Mouse (Mus musculus): ENCODE measurements around the gene Phf7. TPM values are rescaled to one million over a fixed set of nuclear protein-coding genes. Genes with fewer than 3 reads are reported as not detected.
A peak's percentile ranks its signal among the peaks of the same experiment; 100 is the strongest.

Phf7 gene
- total RNA-seq, 2 experiments from 2014 or later, result 3.2 to 4.2 TPM

GRCm38 (mm10) chr14:31233996-31234591 is 17.0 kb downstream of the Phf7 start:
- peak; percentile 79 to 83 for DNase-seq (ENCODE audit: low spot score in 2 of 2)
- intact Hi-C loops (cut with DNase I), result loop anchor here (1.0 kb wide), 1 partner anchor 19 kb away; no protein-coding TSS in a partner anchor

- intact Hi-C loops (cut with DNase I), result no loop called here
- no peak for DNase-seq (ENCODE audit: low spot score in 2 of 2)
Measured at GRCm38 (mm10) chr14:31233070-31233995, 17.8 kb downstream of the Phf7 start.

GRCm38 (mm10) chr14:31232404-31233069 is 18.6 kb downstream of the Phf7 start:
- intact Hi-C loops (cut with DNase I), result no loop called here
- no peak for DNase-seq (ENCODE audit: low spot score in 2 of 2)

GRCm38 (mm10) chr14:31230442-31230841 is 20.7 kb downstream of the Phf7 start:
- intact Hi-C loops (cut with DNase I), result no loop called here
- no peak for DNase-seq (ENCODE audit: low spot score in 2 of 2)

GRCm38 (mm10) chr14:31228234-31228633 is 22.9 kb downstream of the Phf7 start:
- no peak for DNase-seq (ENCODE audit: low spot score in 2 of 2)
- intact Hi-C loops (cut with DNase I), result no loop called here

- DNase-seq (ENCODE audit: low spot score in 2 of 2), result peak; percentile 42 to 66
- intact Hi-C loops (cut with DNase I), result no loop called here
Measured at GRCm38 (mm10) chr14:31226978-31227377, 24.1 kb downstream of the Phf7 start.

GRCm38 (mm10) chr14:31217666-31218065 is 33.5 kb downstream of the Phf7 start, which contains the start of gene Sema3g:
TSS of gene Sema3g (plus strand) at chr14:31217860.
- intact Hi-C loops (cut with DNase I), result loop anchor here (5.0 kb wide), 2 partner anchors 105 to 120 kb away; partner anchors contain the start of genes Capn7 and Dnah1
- DNase-seq (ENCODE audit: low spot score in 2 of 2), result no peak

- intact Hi-C loops (cut with DNase I), result loop anchor here (1.0 to 5.0 kb wide), 3 partner anchors 14 to 120 kb away; partner anchors contain the start of genes Capn7 and Dnah1
- DNase-seq (ENCODE audit: low spot score in 2 of 2), result no peak
Measured at GRCm38 (mm10) chr14:31216846-31217245, 34.3 kb downstream of the Phf7 start, which contains the start of gene Nisch. TSS of gene Nisch (minus strand) at chr14:31216946.

- DNase-seq (ENCODE audit: low spot score in 2 of 2), result peak; percentile 56 to 59
- intact Hi-C loops (cut with DNase I), result loop anchor here (1.0 to 5.0 kb wide), 4 partner anchors 16 to 122 kb away; partner anchors contain the start of genes Capn7 and Dnah1
Measured at GRCm38 (mm10) chr14:31215157-31216002, 35.7 kb downstream of the Phf7 start.

GRCm38 (mm10) chr14:31214684-31215083 is 36.4 kb downstream of the Phf7 start:
- intact Hi-C loops (cut with DNase I), result loop anchor here (1.0 to 5.0 kb wide), 3 partner anchors 20 to 123 kb away; partner anchors contain the start of genes Capn7 and Dnah1
- no peak for DNase-seq (ENCODE audit: low spot score in 2 of 2)

- DNase-seq (ENCODE audit: low spot score in 2 of 2), result no peak
- intact Hi-C loops (cut with DNase I), result no loop called here
Measured at GRCm38 (mm10) chr14:31213868-31214267, 37.2 kb downstream of the Phf7 start.

- DNase-seq (ENCODE audit: low spot score in 2 of 2), result no peak
- intact Hi-C loops (cut with DNase I), result no loop called here
Measured at GRCm38 (mm10) chr14:31212499-31212898, 38.6 kb downstream of the Phf7 start.

- intact Hi-C loops (cut with DNase I), result no loop called here
- no peak for DNase-seq (ENCODE audit: low spot score in 2 of 2)
Measured at GRCm38 (mm10) chr14:31211854-31212253, 39.3 kb downstream of the Phf7 start.

GRCm38 (mm10) chr14:31209133-31209557 is 42.0 kb downstream of the Phf7 start:
- intact Hi-C loops (cut with DNase I), result no loop called here
- DNase-seq (ENCODE audit: low spot score in 2 of 2), result no peak

GRCm38 (mm10) chr14:31208084-31208483 is 43.0 kb downstream of the Phf7 start, which contains the start of gene Tnnc1:
TSS of gene Tnnc1 (plus strand) at chr14:31208312.
- intact Hi-C loops (cut with DNase I), result no loop called here
- no peak for DNase-seq (ENCODE audit: low spot score in 2 of 2)

GRCm38 (mm10) chr14:31207070-31207830 is 43.9 kb downstream of the Phf7 start:
- DNase-seq (ENCODE audit: low spot score in 2 of 2), result peak in 1 of 2 experiments; percentile 50
- intact Hi-C loops (cut with DNase I), result loop anchor here (2.0 kb wide), 1 partner anchor 44 kb away; the partner anchor contains the start of genes Bap1 and Phf7

- intact Hi-C loops (cut with DNase I), result loop anchor here (1.0 to 2.0 kb wide), 2 partner anchors 44 to 78 kb away; partner anchors contain the start of genes Bap1, Phf7 and Smim4
- peak; percentile 96 for DNase-seq (ENCODE audit: low spot score in 2 of 2)
Measured at GRCm38 (mm10) chr14:31206472-31206981, 44.6 kb downstream of the Phf7 start.
